Mouse (Mus musculus) heart, adult 10 weeks (tissue): ENCODE results near the gene Vmn2r22. TPM values are rescaled to one million over a fixed set of nuclear protein-coding genes. Genes with fewer than 3 reads are reported as not detected.

Experiments used
- polyA plus RNA-seq: library from polyadenylated mRNA; stranded (reverse); fragments of 350-450 nt; fragmentation: Illumina TruSeq; extraction: RNeasy Lipid Tissue Mini Kit (QIAGEN cat#74804); gene quantifications from one replicate; pipeline ENCODE4 v1.2.3, GENCODE M21; 2014; ENCODE audit warnings: low read depth, low replicate concordance

Gene Vmn2r22
- not detected for polyA plus RNA-seq

GRCm38 (mm10) chr6:123650625-123651024, at the start of gene Vmn2r22:
Gene Vmn2r22, minus strand, starts transcription at chr6:123650725.

Other genes with a start within 250 kb of the Vmn2r22 start
- not detected for gene Vmn2r20, start 232.6 kb downstream of the Vmn2r22 start, polyA plus RNA-seq
- gene Vmn2r21, start 117.3 kb downstream of the Vmn2r22 start, polyA plus RNA-seq, result not detected
- not detected for gene Vmn2r23, start 51.9 kb upstream of the Vmn2r22 start, polyA plus RNA-seq
- gene Vmn2r24, start 128.2 kb upstream of the Vmn2r22 start, polyA plus RNA-seq, result not detected
- gene Vmn2r25, start 202.7 kb upstream of the Vmn2r22 start, polyA plus RNA-seq, result not detected